Mouse (Mus musculus): ENCODE data around the gene Cbarp. TPM values are rescaled to one million over a fixed set of nuclear protein-coding genes. Genes with fewer than 3 reads are reported as not detected.
A peak's percentile ranks its signal among the peaks of the same experiment; 100 is the strongest.

Gene Cbarp
- polyA plus RNA-seq, 1 experiment from 2014 or later = 3.1 TPM

- Histone ChIP-seq H3K27me3 (ENCODE audit: control insufficient read depth, insufficient read depth, low read length) (no peaks in the 10 kb centered on the region), H3K4me3 (replicated peaks; ENCODE audit: low read length) (peak overlapping the region; percentile 93), H3K9me3 (replicated peaks; ENCODE audit: control insufficient read depth, low read length) (no peaks in the 10 kb centered on the region), H3K4me2 (ENCODE audit: low read depth, low read length) (peak overlapping the region; percentile 60), H3K36me3 (ENCODE audit: control insufficient read depth, insufficient read depth, low read length) (peaks cover 23% of the 10 kb centered on the region), H3K9ac (ENCODE audit: low read length) (peak overlapping the region; percentile 93), H3K27ac (ENCODE audit: low read length) (peak overlapping the region; percentile 99), H3K4me1 (ENCODE audit: control insufficient read depth, insufficient read depth, low read length) (peaks cover 63% of the 10 kb centered on the region)
- WGBS = under 1% methylated on average over 57 of the region's 57 CpGs
- ATAC-seq (ENCODE audit: insufficient read depth, low FRiP score) = peak; percentile 56
These were observed 8.1 kb upstream of the Cbarp start for GRCm38 (mm10) chr10:80148610-80149290.

- Histone ChIP-seq H3K9me3 (replicated peaks; ENCODE audit: control insufficient read depth, low read length) (no peaks in the 10 kb centered on the region), H3K27ac (ENCODE audit: low read length) (peak within 1 kb of the TSS; percentile 99), H3K36me3 (ENCODE audit: control insufficient read depth, insufficient read depth, low read length) (peaks cover 16% of the 10 kb centered on the region), H3K9ac (ENCODE audit: low read length) (peak within 1 kb of the TSS; percentile 93), H3K4me2 (ENCODE audit: low read depth, low read length) (peak within 1 kb of the TSS; percentile 60), H3K4me3 (replicated peaks; ENCODE audit: low read length) (peak within 1 kb of the TSS; percentile 93), H3K4me1 (ENCODE audit: control insufficient read depth, insufficient read depth, low read length) (peaks cover 57% of the 10 kb centered on the region), H3K27me3 (ENCODE audit: control insufficient read depth, insufficient read depth, low read length) (no peaks in the 10 kb centered on the region)
- ATAC-seq (ENCODE audit: insufficient read depth, low FRiP score) = peak; percentile 50
- under 1% methylated on average over 42 of the region's 42 CpGs for WGBS
These were observed 7.3 kb upstream of the Cbarp start, which contains the start of gene Midn for GRCm38 (mm10) chr10:80147719-80148601. Gene Midn, plus strand, starts transcription at chr10:80148272.

- H3K36me3 ChIP-seq (ENCODE audit: control insufficient read depth, insufficient read depth, low read length) = peaks cover 13% of the 10 kb centered on the region; the same call in 1 of the 2 replicates
- peaks cover 53% of the 10 kb centered on the region for H3K4me1 ChIP-seq (ENCODE audit: control insufficient read depth, insufficient read depth, low read length)
- H3K4me2 ChIP-seq (ENCODE audit: low read depth, low read length) = peak overlapping the region; percentile 60; the same call in 1 of the 2 replicates
- H3K9me3 ChIP-seq (replicated peaks; ENCODE audit: control insufficient read depth, low read length) = no peaks in the 10 kb centered on the region
- ATAC-seq (ENCODE audit: insufficient read depth, low FRiP score) = no peak
- H3K27me3 ChIP-seq (ENCODE audit: control insufficient read depth, insufficient read depth, low read length) = no peaks in the 10 kb centered on the region
- H3K27ac ChIP-seq (ENCODE audit: low read length) = peak overlapping the region; percentile 99
- peak overlapping the region; percentile 93; the same call in 1 of the 2 replicates for H3K9ac ChIP-seq (ENCODE audit: low read length)
- 59% methylated on average over 5 of the region's 5 CpGs for WGBS
- peak overlapping the region; percentile 93; the same call in 1 of the 2 replicates for H3K4me3 ChIP-seq (replicated peaks; ENCODE audit: low read length)
These were observed 6.6 kb upstream of the Cbarp start for GRCm38 (mm10) chr10:80147146-80147718.

- H3K9me3 ChIP-seq (replicated peaks; ENCODE audit: control insufficient read depth, low read length) = no peaks in the 10 kb centered on the region
- H3K4me2 ChIP-seq (ENCODE audit: low read depth, low read length) = peak overlapping the region; percentile 60; the same call in 1 of the 2 replicates
- H3K9ac ChIP-seq (ENCODE audit: low read length) = peak overlapping the region; percentile 93
- 57% methylated on average over 4 of the region's 4 CpGs for WGBS
- peak overlapping the region; percentile 99 for H3K27ac ChIP-seq (ENCODE audit: low read length)
- no peak for ATAC-seq (ENCODE audit: insufficient read depth, low FRiP score)
- H3K27me3 ChIP-seq (ENCODE audit: control insufficient read depth, insufficient read depth, low read length) = no peaks in the 10 kb centered on the region
- peaks cover 13% of the 10 kb centered on the region; the same call in 1 of the 2 replicates for H3K36me3 ChIP-seq (ENCODE audit: control insufficient read depth, insufficient read depth, low read length)
- H3K4me1 ChIP-seq (ENCODE audit: control insufficient read depth, insufficient read depth, low read length) = peaks cover 46% of the 10 kb centered on the region
- H3K4me3 ChIP-seq (replicated peaks; ENCODE audit: low read length) = no peak overlapping the region
These were observed 6.0 kb upstream of the Cbarp start for GRCm38 (mm10) chr10:80146568-80147011.

- Histone ChIP-seq H3K4me1 (ENCODE audit: control insufficient read depth, insufficient read depth, low read length) (peaks cover 47% of the 10 kb centered on the region), H3K9ac (ENCODE audit: low read length) (peak overlapping the region; percentile 93), H3K4me2 (ENCODE audit: low read depth, low read length) (0 out of 2 replicates have a peak overlapping the region, but pooled peaks have one; percentile 27)
These were observed 5.3 kb upstream of the Cbarp start for GRCm38 (mm10) chr10:80145896-80146295.

GRCm38 (mm10) chr10:80144864-80145838, 4.5 kb upstream of the Cbarp start:
- H3K27me3 ChIP-seq (ENCODE audit: control insufficient read depth, insufficient read depth, low read length) = no peaks in the 10 kb centered on the region
- H3K9me3 ChIP-seq (replicated peaks; ENCODE audit: control insufficient read depth, low read length) = no peaks in the 10 kb centered on the region
- H3K4me1 ChIP-seq (ENCODE audit: control insufficient read depth, insufficient read depth, low read length) = peaks cover 48% of the 10 kb centered on the region
- ATAC-seq (ENCODE audit: insufficient read depth, low FRiP score) = no peak
- H3K27ac ChIP-seq (ENCODE audit: low read length) = peak overlapping the region; percentile 99
- H3K9ac ChIP-seq (ENCODE audit: low read length) = peak overlapping the region; percentile 93; the same call in 1 of the 2 replicates
- 0 out of 2 replicates have a peak overlapping the region, but pooled peaks have one; percentile 27 for H3K4me2 ChIP-seq (ENCODE audit: low read depth, low read length)
- H3K36me3 ChIP-seq (ENCODE audit: control insufficient read depth, insufficient read depth, low read length) = peaks cover 13% of the 10 kb centered on the region; the same call in 1 of the 2 replicates
- WGBS = 71% methylated on average over 20 of the region's 20 CpGs
- no peak overlapping the region for H3K4me3 ChIP-seq (replicated peaks; ENCODE audit: low read length)

More at GRCm38 (mm10) chr10:80145896-80146295, 5.3 kb upstream of the Cbarp start:
- no peaks in the 10 kb centered on the region for H3K27me3 ChIP-seq (ENCODE audit: control insufficient read depth, insufficient read depth, low read length)
- no peaks in the 10 kb centered on the region for H3K9me3 ChIP-seq (replicated peaks; ENCODE audit: control insufficient read depth, low read length)
- 68% methylated on average over 6 of the region's 6 CpGs for WGBS
- ATAC-seq (ENCODE audit: insufficient read depth, low FRiP score) = no peak
- H3K27ac ChIP-seq (ENCODE audit: low read length) = peak overlapping the region; percentile 99
- H3K36me3 ChIP-seq (ENCODE audit: control insufficient read depth, insufficient read depth, low read length) = peaks cover 13% of the 10 kb centered on the region; the same call in 1 of the 2 replicates
- H3K4me3 ChIP-seq (replicated peaks; ENCODE audit: low read length) = no peak overlapping the region

- Histone ChIP-seq H3K4me3 (replicated peaks; ENCODE audit: low read length) (no peak overlapping the region), H3K9ac (ENCODE audit: low read length) (no peak overlapping the region), H3K9me3 (replicated peaks; ENCODE audit: control insufficient read depth, low read length) (no peaks in the 10 kb centered on the region), H3K4me2 (ENCODE audit: low read depth, low read length) (no peak overlapping the region), H3K36me3 (ENCODE audit: control insufficient read depth, insufficient read depth, low read length) (peaks cover 13% of the 10 kb centered on the region; the same call in 1 of the 2 replicates), H3K27me3 (ENCODE audit: control insufficient read depth, insufficient read depth, low read length) (no peaks in the 10 kb centered on the region), H3K27ac (ENCODE audit: low read length) (no peak overlapping the region), H3K4me1 (ENCODE audit: control insufficient read depth, insufficient read depth, low read length) (peaks cover 51% of the 10 kb centered on the region)
- WGBS = 90% methylated on average over 12 of the region's 12 CpGs
- ATAC-seq (ENCODE audit: insufficient read depth, low FRiP score) = no peak
These were observed 3.5 kb upstream of the Cbarp start for GRCm38 (mm10) chr10:80144159-80144558.

GRCm38 (mm10) chr10:80143664-80144063, 3.0 kb upstream of the Cbarp start:
- peaks cover 51% of the 10 kb centered on the region for H3K4me1 ChIP-seq (ENCODE audit: control insufficient read depth, insufficient read depth, low read length)
- H3K4me3 ChIP-seq (replicated peaks; ENCODE audit: low read length) = no peak overlapping the region
- peaks cover 13% of the 10 kb centered on the region; the same call in 1 of the 2 replicates for H3K36me3 ChIP-seq (ENCODE audit: control insufficient read depth, insufficient read depth, low read length)
- H3K9me3 ChIP-seq (replicated peaks; ENCODE audit: control insufficient read depth, low read length) = no peaks in the 10 kb centered on the region
- no peak overlapping the region for H3K27ac ChIP-seq (ENCODE audit: low read length)
- WGBS = 90% methylated on average over 7 of the region's 7 CpGs
- no peak for ATAC-seq (ENCODE audit: insufficient read depth, low FRiP score)
- no peak overlapping the region for H3K9ac ChIP-seq (ENCODE audit: low read length)
- no peaks in the 10 kb centered on the region for H3K27me3 ChIP-seq (ENCODE audit: control insufficient read depth, insufficient read depth, low read length)
- no peak overlapping the region for H3K4me2 ChIP-seq (ENCODE audit: low read depth, low read length)

Data from stomach, embryonic 16.5 days (tissue).